26 mouse cellular contexts compared by ENCODE assay signal in genomic region chr12:53217141-53217540, GRCm38 (mm10). TPM values are rescaled to one million over a fixed set of nuclear protein-coding genes. Genes with fewer than 3 reads are reported as not detected.
DNase-seq lines count a peak whose midpoint lies in the region; ATAC-seq and TF ChIP-seq lines count a peak whose summit lies in the region.
"Had no signal": no experiment of that assay in that cellular context is flagged by ENCODE, and none has a peak within 500 bp of the region (broad histone marks: within the 10 kb centered on the region; RNA-seq: fewer than 3 reads in every experiment).

No protein-coding gene starts in this region.

- ATAC-seq in intestine, embryonic 14.5 days (replicated peaks; ENCODE audit: low FRiP score, low TSS enrichment, low read depth) = peak; percentile 71; the same call in 1 of the 2 replicates
- ATAC-seq in intestine, postnatal 0 days = no peak
- no peak for ATAC-seq in lung, postnatal 0 days
- ATAC-seq in intestine, embryonic 16.5 days = peak; percentile 55; the same call in 1 of the 2 replicates
- peak; percentile 53; the same call in 1 of the 2 replicates for ATAC-seq in stomach, postnatal 0 days (ENCODE audit: low FRiP score, low TSS enrichment)
- no peak for ATAC-seq in midbrain, embryonic 15.5 days (replicated peaks)
- ATAC-seq: CD4-positive, CD25-positive, alpha-beta regulatory T cell, adult 4 months; forebrain, embryonic 14.5 days; forebrain, postnatal 0 days had no signal

- no peaks in the 10 kb centered on the region for H3K4me1 ChIP-seq in intestine, embryonic 14.5 days (replicated peaks; ENCODE audit: control insufficient read depth, insufficient read depth, low read length)
- H3K4me1 ChIP-seq in intestine, postnatal 0 days (replicated peaks; ENCODE audit: control insufficient read depth, insufficient read depth, low read length) = no peaks in the 10 kb centered on the region
- H3K4me1 ChIP-seq in lung, postnatal 0 days (ENCODE audit: insufficient read depth, low read depth, low read length) = no peaks in the 10 kb centered on the region
- H3K4me1 ChIP-seq in intestine, embryonic 16.5 days (ENCODE audit: control insufficient read depth, insufficient read depth, low read length) = no peaks in the 10 kb centered on the region
- no peaks in the 10 kb centered on the region for H3K4me1 ChIP-seq in stomach, postnatal 0 days (replicated peaks; ENCODE audit: control insufficient read depth, insufficient read depth)
- H3K4me1 ChIP-seq in midbrain, embryonic 15.5 days = no peaks in the 10 kb centered on the region
- H3K4me1 ChIP-seq: embryonic facial prominence, embryonic 13.5 days; heart, embryonic 12.5 days; heart, embryonic 15.5 days had no signal

- no peak overlapping the region for H3K4me2 ChIP-seq in intestine, embryonic 14.5 days (ENCODE audit: low read length)
- no peak overlapping the region for H3K4me2 ChIP-seq in intestine, postnatal 0 days (replicated peaks; ENCODE audit: low read depth)
- H3K4me2 ChIP-seq in lung, postnatal 0 days (replicated peaks; ENCODE audit: low read depth, low read length) = no peak overlapping the region
- H3K4me2 ChIP-seq in intestine, embryonic 16.5 days (ENCODE audit: low read depth, low read length) = no peak overlapping the region
- H3K4me2 ChIP-seq in stomach, postnatal 0 days (replicated peaks; ENCODE audit: low read depth) = no peak overlapping the region
- H3K4me2 ChIP-seq in midbrain, embryonic 15.5 days = no peak overlapping the region
- H3K4me2 ChIP-seq: embryonic facial prominence, embryonic 13.5 days; heart, embryonic 12.5 days; heart, embryonic 15.5 days; hindbrain, embryonic 14.5 days had no signal

- no peaks in the 10 kb centered on the region for H3K27me3 ChIP-seq in intestine, embryonic 14.5 days (replicated peaks; ENCODE audit: control insufficient read depth, insufficient read depth, low read length)
- no peaks in the 10 kb centered on the region for H3K27me3 ChIP-seq in intestine, postnatal 0 days (replicated peaks; ENCODE audit: control insufficient read depth, insufficient read depth, low read length)
- H3K27me3 ChIP-seq in lung, postnatal 0 days (replicated peaks; ENCODE audit: insufficient read depth, low read length) = no peaks in the 10 kb centered on the region
- H3K27me3 ChIP-seq in intestine, embryonic 16.5 days (replicated peaks; ENCODE audit: control insufficient read depth, insufficient read depth, low read length) = no peaks in the 10 kb centered on the region
- no peaks in the 10 kb centered on the region for H3K27me3 ChIP-seq in stomach, postnatal 0 days (ENCODE audit: control insufficient read depth, insufficient read depth, low read length)
- H3K27me3 ChIP-seq in midbrain, embryonic 15.5 days (replicated peaks) = no peaks in the 10 kb centered on the region
- H3K27me3 ChIP-seq: embryonic facial prominence, embryonic 13.5 days; heart, embryonic 12.5 days; heart, embryonic 15.5 days had no signal

- no peaks in the 10 kb centered on the region for H3K9me3 ChIP-seq in intestine, embryonic 14.5 days (ENCODE audit: control insufficient read depth, low read length)
- no peaks in the 10 kb centered on the region for H3K9me3 ChIP-seq in intestine, postnatal 0 days (ENCODE audit: control insufficient read depth)
- no peaks in the 10 kb centered on the region for H3K9me3 ChIP-seq in lung, postnatal 0 days (ENCODE audit: low read length)
- no peaks in the 10 kb centered on the region for H3K9me3 ChIP-seq in intestine, embryonic 16.5 days (ENCODE audit: control insufficient read depth, low read length)
- no peaks in the 10 kb centered on the region for H3K9me3 ChIP-seq in stomach, postnatal 0 days (ENCODE audit: control insufficient read depth, low read length)
- no peaks in the 10 kb centered on the region for H3K9me3 ChIP-seq in midbrain, embryonic 15.5 days
- H3K9me3 ChIP-seq: embryonic facial prominence, embryonic 13.5 days; heart, embryonic 12.5 days; heart, embryonic 15.5 days had no signal

- no peak overlapping the region for H3K4me3 ChIP-seq in intestine, embryonic 14.5 days (ENCODE audit: low read depth, low read length)
- H3K4me3 ChIP-seq in intestine, postnatal 0 days (ENCODE audit: low read depth, low read length) = no peak overlapping the region
- H3K4me3 ChIP-seq in lung, postnatal 0 days (ENCODE audit: low read depth, low read length) = no peak overlapping the region
- H3K4me3 ChIP-seq in intestine, embryonic 16.5 days (ENCODE audit: low read length) = no peak overlapping the region
- H3K4me3 ChIP-seq in stomach, postnatal 0 days (ENCODE audit: low read depth, low read length) = no peak overlapping the region
- H3K4me3 ChIP-seq in midbrain, embryonic 15.5 days = no peak overlapping the region
- H3K4me3 ChIP-seq: embryonic facial prominence, embryonic 13.5 days; gastrocnemius, adult 2 months; heart, embryonic 12.5 days; heart, embryonic 15.5 days had no signal

- TF ChIP-seq EP300 in lung, postnatal 0 days (IDR thresholded peaks at IDR 0.05) = no peak
- no peak for TF ChIP-seq EP300 in stomach, postnatal 0 days (optimal IDR thresholded peaks at IDR 0.05)

- no peak for TF ChIP-seq CTCF in intestine, postnatal 0 days (IDR thresholded peaks at IDR 0.05; ENCODE audit: low read depth)
- no peak for TF ChIP-seq CTCF in lung, postnatal 0 days (IDR thresholded peaks at IDR 0.05)
- TF ChIP-seq CTCF in stomach, postnatal 0 days (IDR thresholded peaks at IDR 0.05; ENCODE audit: low read depth) = no peak

- H3K36me3 ChIP-seq in intestine, embryonic 14.5 days (ENCODE audit: control insufficient read depth, insufficient read depth, low read length) = no peaks in the 10 kb centered on the region
- H3K36me3 ChIP-seq in intestine, postnatal 0 days (ENCODE audit: control insufficient read depth, insufficient read depth) = no peaks in the 10 kb centered on the region
- H3K36me3 ChIP-seq in lung, postnatal 0 days (ENCODE audit: insufficient read depth, low read length) = no peaks in the 10 kb centered on the region
- no peaks in the 10 kb centered on the region for H3K36me3 ChIP-seq in intestine, embryonic 16.5 days (ENCODE audit: control insufficient read depth, insufficient read depth, low read length)
- H3K36me3 ChIP-seq in stomach, postnatal 0 days (ENCODE audit: control insufficient read depth, insufficient read depth, low read length) = no peaks in the 10 kb centered on the region
- no peaks in the 10 kb centered on the region for H3K36me3 ChIP-seq in midbrain, embryonic 15.5 days (replicated peaks)
- H3K36me3 ChIP-seq: embryonic facial prominence, embryonic 13.5 days; heart, embryonic 12.5 days; heart, embryonic 15.5 days had no signal

- 40% methylated on average over 15 of the region's 15 CpGs for WGBS in intestine, embryonic 14.5 days
- 69% methylated on average over 15 of the region's 15 CpGs for WGBS in intestine, postnatal 0 days
- 77% methylated on average over 15 of the region's 15 CpGs for WGBS in lung, postnatal 0 days
- WGBS in intestine, embryonic 16.5 days = 57% methylated on average over 15 of the region's 15 CpGs
- WGBS in stomach, postnatal 0 days = 60% methylated on average over 15 of the region's 15 CpGs
- 94% methylated on average over 15 of the region's 15 CpGs for WGBS in midbrain, embryonic 15.5 days

- no peak for DNase-seq in intestine, embryonic 14.5 days (ENCODE audit: low spot score)
- peak; percentile 2 for DNase-seq in lung, postnatal 36 days
- DNase-seq in lung, postnatal 0 days (ENCODE audit: low spot score) = no peak
- DNase-seq in stomach, postnatal 0 days (ENCODE audit: low spot score) = no peak
- no peak for DNase-seq in thymus, postnatal 36 days
- DNase-seq: adrenal gland, adult 2 months; adrenal gland, postnatal 14 days; cerebellum, adult 11 months; cerebellum, adult 2 months; cerebellum, adult 9-11 months; cerebellum, postnatal 25 days; forebrain, postnatal 0 days; gastrocnemius, adult 2 months; gastrocnemius, postnatal 14 days; heart, adult 18-20 months; heart, postnatal 10 days; heart, postnatal 36 days had no signal

- no peak overlapping the region for H3K9ac ChIP-seq in intestine, embryonic 14.5 days (ENCODE audit: low read length)
- no peak overlapping the region for H3K9ac ChIP-seq in intestine, postnatal 0 days (ENCODE audit: low read depth, low read length)
- H3K9ac ChIP-seq in lung, postnatal 0 days (replicated peaks; ENCODE audit: low read depth) = no peak overlapping the region
- no peak overlapping the region for H3K9ac ChIP-seq in intestine, embryonic 16.5 days (ENCODE audit: low read depth, low read length)
- H3K9ac ChIP-seq in stomach, postnatal 0 days (ENCODE audit: low read length) = no peak overlapping the region
- no peak overlapping the region for H3K9ac ChIP-seq in midbrain, embryonic 15.5 days
- H3K9ac ChIP-seq: embryonic facial prominence, embryonic 13.5 days; forebrain, postnatal 0 days; heart, embryonic 12.5 days; heart, embryonic 15.5 days; hindbrain, embryonic 14.5 days had no signal

- H3K27ac ChIP-seq in intestine, embryonic 14.5 days (ENCODE audit: low read depth) = no peak overlapping the region
- H3K27ac ChIP-seq in intestine, postnatal 0 days (ENCODE audit: low read depth, low read length) = no peak overlapping the region
- H3K27ac ChIP-seq in lung, postnatal 0 days (ENCODE audit: low read length) = no peak overlapping the region
- H3K27ac ChIP-seq in intestine, embryonic 16.5 days (ENCODE audit: low read length) = no peak overlapping the region
- no peak overlapping the region for H3K27ac ChIP-seq in stomach, postnatal 0 days (replicated peaks)
- no peak overlapping the region for H3K27ac ChIP-seq in midbrain, embryonic 15.5 days
- H3K27ac ChIP-seq: embryonic facial prominence, embryonic 13.5 days; gastrocnemius, adult 2 months; heart, embryonic 15.5 days; hindbrain, embryonic 14.5 days had no signal

RNA-seq across cellular contexts. Expression of gene Npas3, which starts 31.3 kb away (rescaled TPM):
- polyA plus RNA-seq in intestine, embryonic 14.5 days (2014; fragmentation: Nextera tagmentation; extraction: Ambion mirVana) = 3.5 and 3.7 TPM in 2 replicates
- 0.48 and 0.98 TPM in 2 replicates for polyA plus RNA-seq in intestine, postnatal 0 days (2015; fragmentation: Nextera tagmentation; extraction: Ambion mirVana)
- polyA plus RNA-seq in lung, postnatal 0 days (2015; fragmentation: Nextera tagmentation; extraction: Ambion mirVana) = 0.15 and 0.17 TPM in 2 replicates
- 1.0 and 1.9 TPM in 2 replicates for polyA plus RNA-seq in intestine, embryonic 16.5 days (2015; fragmentation: Nextera tagmentation; extraction: Ambion mirVana)
- polyA plus RNA-seq in stomach, postnatal 0 days (2015; fragmentation: Nextera tagmentation; extraction: Ambion mirVana) = 0.61 and 1.2 TPM in 2 replicates
- 28.3 and 31.3 TPM in 2 replicates for polyA plus RNA-seq in midbrain, embryonic 15.5 days (2015; fragmentation: Nextera tagmentation; extraction: Ambion mirVana)

Comparison
In these comparisons a context has a peak if more than half of its experiments do, and no peak if none do; other contexts are left out.
1. ATAC-seq: peak in intestine, embryonic 14.5 days (single experiment), intestine, embryonic 16.5 days (single experiment) and stomach, postnatal 0 days (single experiment); none in intestine, postnatal 0 days (single experiment), lung, postnatal 0 days (single experiment) and midbrain, embryonic 15.5 days (single experiment).